Mouse (Mus musculus): ENCODE measurements at regions not wholly inside any gene's neighbourhood (a gene's known extent, or its start where the extent isn't known, plus 50 kb on each side); places are given as distances from the start of the nearest gene placed in this dataset.

DNA sequence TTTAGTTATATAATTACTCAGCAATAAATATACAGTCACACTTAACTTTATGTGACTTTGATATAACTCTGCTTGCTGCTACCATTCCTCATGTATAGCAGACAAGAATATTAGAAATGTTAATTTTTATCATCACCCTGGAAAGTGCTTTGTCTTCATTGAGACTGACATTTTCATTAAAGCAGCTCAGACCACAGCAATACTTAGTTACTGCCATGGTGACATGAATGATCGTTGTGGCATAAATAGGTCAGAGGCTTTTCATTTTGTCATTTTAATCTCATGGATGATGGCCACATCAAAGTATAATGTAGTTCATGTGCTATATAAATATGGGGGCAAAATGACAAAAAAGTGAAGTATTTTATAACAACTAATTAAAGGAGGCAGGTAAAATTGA is 498.1 kb downstream of the Slc22a22 start:
- no peak for ATAC-seq (replicated peaks; ENCODE audit: low FRiP score, low TSS enrichment, low read depth)
- H3K4me1 ChIP-seq (replicated peaks; ENCODE audit: control insufficient read depth, insufficient read depth, low read length): no peaks in the 10 kb centered on the region
- no peak overlapping the region for H3K4me2 ChIP-seq (ENCODE audit: low read length)
- no peaks in the 10 kb centered on the region for H3K36me3 ChIP-seq (ENCODE audit: control insufficient read depth, insufficient read depth, low read length)
- 91% methylated on average over 1 of the region's 1 CpGs for WGBS
- DNase-seq (ENCODE audit: low spot score): no peak
- no peak overlapping the region for H3K27ac ChIP-seq (ENCODE audit: low read depth)
- no peaks in the 10 kb centered on the region for H3K9me3 ChIP-seq (ENCODE audit: control insufficient read depth, low read length)
- H3K27me3 ChIP-seq (replicated peaks; ENCODE audit: control insufficient read depth, insufficient read depth, low read length): no peaks in the 10 kb centered on the region
- no peak overlapping the region for H3K4me3 ChIP-seq (ENCODE audit: low read depth, low read length)
- no peak overlapping the region for H3K9ac ChIP-seq (ENCODE audit: low read length)

DNA sequence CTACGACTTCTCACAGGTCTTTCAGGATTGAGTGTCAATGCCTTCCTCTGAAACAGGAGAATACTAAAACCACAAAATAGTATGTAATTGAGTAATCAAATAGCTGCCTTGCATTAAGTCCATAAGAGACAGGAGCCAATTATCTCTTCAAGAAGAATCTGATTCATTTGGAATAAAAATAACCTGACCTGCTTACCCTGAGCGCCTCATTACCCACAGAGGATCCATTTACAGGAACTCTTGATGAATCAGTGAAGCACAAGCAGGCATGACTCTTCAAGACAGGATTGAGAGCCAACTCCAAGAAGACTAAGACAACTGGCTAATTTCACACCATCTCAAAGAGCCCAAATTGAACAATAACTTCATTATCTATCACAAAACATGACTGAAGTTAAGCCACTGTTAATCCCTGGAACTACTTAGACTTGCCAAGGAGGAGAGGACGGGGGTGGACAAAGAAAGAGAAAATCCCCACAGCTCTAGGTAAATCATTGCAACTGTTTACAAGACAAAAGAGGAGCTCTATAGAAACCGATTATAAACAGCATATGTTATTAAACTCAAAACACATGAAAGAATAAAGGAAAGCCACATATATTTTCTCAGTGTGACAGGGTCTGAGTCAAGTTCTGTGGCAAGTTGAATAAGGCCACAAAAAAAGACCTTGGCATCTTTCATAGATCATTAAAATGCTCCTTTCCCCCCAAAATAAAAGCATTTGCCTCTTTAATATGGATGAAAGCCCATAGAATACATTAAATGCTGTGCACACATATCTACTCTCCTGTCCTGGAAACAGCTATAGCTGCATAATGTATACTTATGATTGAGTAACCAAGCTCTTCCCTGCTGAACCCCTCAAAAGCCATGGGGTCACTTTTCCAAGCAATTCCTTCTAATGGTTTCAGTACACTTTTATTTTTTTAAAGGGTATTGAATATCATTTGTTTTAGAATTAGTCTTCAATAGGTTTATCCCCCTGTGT is 501.7 kb downstream of the Slc22a22 start:
- ATAC-seq (replicated peaks; ENCODE audit: low FRiP score, low TSS enrichment, low read depth): no peak
- 79% methylated on average over 4 of the region's 4 CpGs for WGBS
- DNase-seq (ENCODE audit: low spot score): no peak
- no peaks in the 10 kb centered on the region for H3K36me3 ChIP-seq (ENCODE audit: control insufficient read depth, insufficient read depth, low read length)
- H3K9me3 ChIP-seq (ENCODE audit: control insufficient read depth, low read length): no peaks in the 10 kb centered on the region
- H3K4me3 ChIP-seq (ENCODE audit: low read depth, low read length): no peak overlapping the region
- H3K9ac ChIP-seq (ENCODE audit: low read length): no peak overlapping the region
- H3K4me2 ChIP-seq (ENCODE audit: low read length): no peak overlapping the region
- no peaks in the 10 kb centered on the region for H3K27me3 ChIP-seq (replicated peaks; ENCODE audit: control insufficient read depth, insufficient read depth, low read length)
- no peak overlapping the region for H3K27ac ChIP-seq (ENCODE audit: low read depth)
- no peaks in the 10 kb centered on the region for H3K4me1 ChIP-seq (replicated peaks; ENCODE audit: control insufficient read depth, insufficient read depth, low read length)

GRCm38 (mm10) chr15:56970140-56970539 is 507.3 kb downstream of the Slc22a22 start:
- Histone ChIP-seq H3K36me3 (ENCODE audit: control insufficient read depth, insufficient read depth, low read length) (no peaks in the 10 kb centered on the region), H3K27me3 (replicated peaks; ENCODE audit: control insufficient read depth, insufficient read depth, low read length) (no peaks in the 10 kb centered on the region), H3K9ac (ENCODE audit: low read length) (no peak overlapping the region), H3K4me1 (replicated peaks; ENCODE audit: control insufficient read depth, insufficient read depth, low read length) (no peaks in the 10 kb centered on the region), H3K27ac (ENCODE audit: low read depth) (no peak overlapping the region), H3K4me3 (ENCODE audit: low read depth, low read length) (no peak overlapping the region), H3K9me3 (ENCODE audit: control insufficient read depth, low read length) (no peaks in the 10 kb centered on the region), H3K4me2 (ENCODE audit: low read length) (no peak overlapping the region)
- no peak for DNase-seq (ENCODE audit: low spot score)
- WGBS: 75% methylated on average over 1 of the region's 1 CpGs
- no peak for ATAC-seq (replicated peaks; ENCODE audit: low FRiP score, low TSS enrichment, low read depth)

DNA sequence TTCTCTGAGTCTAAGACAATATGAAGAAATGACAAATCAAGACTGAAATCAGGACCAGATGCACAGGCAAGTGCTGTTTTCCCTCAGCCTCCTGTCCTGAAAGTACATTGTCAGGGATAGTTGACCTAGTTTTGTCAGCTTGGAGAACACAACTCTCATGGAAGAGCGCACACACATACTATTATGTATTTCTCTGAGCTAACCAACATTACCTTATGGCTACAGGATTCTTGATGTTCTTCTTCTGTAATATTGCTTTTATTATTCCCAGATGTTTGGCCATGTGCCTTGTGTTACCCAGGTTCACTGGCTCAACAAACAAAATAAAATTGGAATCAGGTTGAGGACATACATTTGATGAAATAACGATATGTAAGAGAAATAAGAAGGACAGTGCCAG is 521.1 kb downstream of the Slc22a22 start:
- no peak overlapping the region for H3K4me2 ChIP-seq (ENCODE audit: low read length)

DNA sequence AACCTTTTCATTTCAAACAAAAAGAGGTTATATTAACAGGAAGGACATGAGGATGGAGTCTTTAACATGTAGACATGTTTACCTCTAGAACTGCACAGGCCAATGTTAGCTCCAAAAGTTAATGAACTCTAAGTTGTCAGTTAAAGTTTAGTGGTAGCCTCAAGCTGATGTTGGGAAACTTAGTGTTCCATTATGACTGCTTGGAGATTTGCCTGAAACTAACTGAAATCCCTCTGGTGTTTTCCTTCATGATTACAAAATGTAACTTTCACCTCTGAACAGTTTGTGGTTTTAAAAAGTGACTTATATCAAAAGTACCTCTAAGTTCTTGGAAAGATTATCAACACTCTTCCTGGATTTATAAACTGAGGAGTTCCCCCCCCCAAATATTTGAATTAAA is 525.2 kb downstream of the Slc22a22 start:
- DNase-seq (ENCODE audit: low spot score): no peak
- Histone ChIP-seq H3K27me3 (replicated peaks; ENCODE audit: control insufficient read depth, insufficient read depth, low read length) (no peaks in the 10 kb centered on the region), H3K27ac (ENCODE audit: low read depth) (no peak overlapping the region), H3K4me2 (ENCODE audit: low read length) (no peak overlapping the region), H3K9me3 (ENCODE audit: control insufficient read depth, low read length) (no peaks in the 10 kb centered on the region), H3K4me3 (ENCODE audit: low read depth, low read length) (no peak overlapping the region), H3K4me1 (replicated peaks; ENCODE audit: control insufficient read depth, insufficient read depth, low read length) (no peaks in the 10 kb centered on the region), H3K36me3 (ENCODE audit: control insufficient read depth, insufficient read depth, low read length) (no peaks in the 10 kb centered on the region), H3K9ac (ENCODE audit: low read length) (no peak overlapping the region)
- no peak for ATAC-seq (replicated peaks; ENCODE audit: low FRiP score, low TSS enrichment, low read depth)

More for the DNA sequence above, 521.1 kb downstream of the Slc22a22 start:
- Histone ChIP-seq H3K27ac (ENCODE audit: low read depth) (no peak overlapping the region), H3K9ac (ENCODE audit: low read length) (no peak overlapping the region), H3K9me3 (ENCODE audit: control insufficient read depth, low read length) (no peaks in the 10 kb centered on the region), H3K36me3 (ENCODE audit: control insufficient read depth, insufficient read depth, low read length) (no peaks in the 10 kb centered on the region), H3K27me3 (replicated peaks; ENCODE audit: control insufficient read depth, insufficient read depth, low read length) (no peaks in the 10 kb centered on the region), H3K4me1 (replicated peaks; ENCODE audit: control insufficient read depth, insufficient read depth, low read length) (no peaks in the 10 kb centered on the region), H3K4me3 (ENCODE audit: low read depth, low read length) (no peak overlapping the region)
- DNase-seq (ENCODE audit: low spot score) (no peak), ATAC-seq (replicated peaks; ENCODE audit: low FRiP score, low TSS enrichment, low read depth) (no peak)
- 89% methylated on average over 2 of the region's 2 CpGs for WGBS

DNA sequence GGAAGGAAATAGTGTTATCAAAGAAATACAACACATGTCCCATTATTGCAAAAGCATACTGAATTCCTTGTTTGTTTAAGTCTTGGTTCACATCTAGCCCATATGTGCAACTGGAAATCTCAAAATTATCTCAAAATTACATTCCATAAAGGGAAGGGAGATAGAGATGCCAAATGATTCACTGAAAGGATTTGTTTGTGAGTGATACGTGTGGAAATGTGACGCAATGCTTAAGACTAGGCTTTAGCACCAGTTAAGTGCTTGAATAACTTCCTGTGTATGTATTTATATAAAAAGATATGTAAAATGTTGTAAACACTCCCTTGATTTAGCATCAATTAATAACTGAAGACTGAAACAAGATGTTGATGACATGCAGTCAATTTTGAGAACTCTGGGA is 526.6 kb downstream of the Slc22a22 start:
- H3K27ac ChIP-seq (ENCODE audit: low read depth): no peak overlapping the region
- no peak for DNase-seq (ENCODE audit: low spot score)
- H3K27me3 ChIP-seq (replicated peaks; ENCODE audit: control insufficient read depth, insufficient read depth, low read length): no peaks in the 10 kb centered on the region
- no peaks in the 10 kb centered on the region for H3K9me3 ChIP-seq (ENCODE audit: control insufficient read depth, low read length)
- 75% methylated on average over 2 of the region's 2 CpGs for WGBS
- H3K4me3 ChIP-seq (ENCODE audit: low read depth, low read length): no peak overlapping the region
- ATAC-seq (replicated peaks; ENCODE audit: low FRiP score, low TSS enrichment, low read depth): no peak
- no peaks in the 10 kb centered on the region for H3K36me3 ChIP-seq (ENCODE audit: control insufficient read depth, insufficient read depth, low read length)
- H3K4me1 ChIP-seq (replicated peaks; ENCODE audit: control insufficient read depth, insufficient read depth, low read length): no peaks in the 10 kb centered on the region
- H3K9ac ChIP-seq (ENCODE audit: low read length): no peak overlapping the region
- H3K4me2 ChIP-seq (ENCODE audit: low read length): no peak overlapping the region

DNA sequence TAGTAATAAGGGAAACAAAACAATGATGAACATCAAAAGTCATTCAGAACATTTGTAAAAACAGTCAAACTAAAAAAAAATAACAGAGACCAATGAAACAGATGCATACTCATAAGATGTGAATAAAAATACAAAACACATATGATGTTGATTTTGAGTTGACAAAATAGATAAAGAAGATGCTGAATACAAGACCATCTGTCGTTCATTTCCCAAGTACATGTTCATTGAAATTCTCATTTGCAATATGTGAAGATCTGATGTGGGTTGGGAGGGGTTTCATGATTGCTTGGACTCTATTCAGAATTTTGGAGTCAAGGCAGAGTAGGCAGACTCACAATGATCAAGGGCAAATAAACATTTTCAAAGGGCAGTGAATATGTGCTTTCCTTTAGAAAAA is 536.5 kb downstream of the Slc22a22 start:
- ATAC-seq (replicated peaks; ENCODE audit: low FRiP score, low TSS enrichment, low read depth): no peak
- no peak overlapping the region for H3K27ac ChIP-seq (ENCODE audit: low read depth)
- H3K4me2 ChIP-seq (ENCODE audit: low read length): no peak overlapping the region
- WGBS: 93% methylated on average over 1 of the region's 1 CpGs
- no peaks in the 10 kb centered on the region for H3K4me1 ChIP-seq (replicated peaks; ENCODE audit: control insufficient read depth, insufficient read depth, low read length)
- H3K9ac ChIP-seq (ENCODE audit: low read length): no peak overlapping the region
- H3K36me3 ChIP-seq (ENCODE audit: control insufficient read depth, insufficient read depth, low read length): no peaks in the 10 kb centered on the region
- no peaks in the 10 kb centered on the region for H3K9me3 ChIP-seq (ENCODE audit: control insufficient read depth, low read length)
- no peaks in the 10 kb centered on the region for H3K27me3 ChIP-seq (replicated peaks; ENCODE audit: control insufficient read depth, insufficient read depth, low read length)
- no peak for DNase-seq (ENCODE audit: low spot score)
- no peak overlapping the region for H3K4me3 ChIP-seq (ENCODE audit: low read depth, low read length)

- Histone ChIP-seq H3K4me3 (ENCODE audit: low read depth, low read length) (no peak overlapping the region), H3K27me3 (replicated peaks; ENCODE audit: control insufficient read depth, insufficient read depth, low read length) (no peaks in the 10 kb centered on the region), H3K4me1 (replicated peaks; ENCODE audit: control insufficient read depth, insufficient read depth, low read length) (no peaks in the 10 kb centered on the region), H3K4me2 (ENCODE audit: low read length) (no peak overlapping the region), H3K27ac (ENCODE audit: low read depth) (no peak overlapping the region), H3K36me3 (ENCODE audit: control insufficient read depth, insufficient read depth, low read length) (no peaks in the 10 kb centered on the region), H3K9ac (ENCODE audit: low read length) (no peak overlapping the region), H3K9me3 (ENCODE audit: control insufficient read depth, low read length) (no peaks in the 10 kb centered on the region)
- ATAC-seq (replicated peaks; ENCODE audit: low FRiP score, low TSS enrichment, low read depth) (no peak), DNase-seq (ENCODE audit: low spot score) (no peak)
Measured at GRCm38 (mm10) chr15:56896553-56896952, 580.9 kb downstream of the Slc22a22 start.

DNA sequence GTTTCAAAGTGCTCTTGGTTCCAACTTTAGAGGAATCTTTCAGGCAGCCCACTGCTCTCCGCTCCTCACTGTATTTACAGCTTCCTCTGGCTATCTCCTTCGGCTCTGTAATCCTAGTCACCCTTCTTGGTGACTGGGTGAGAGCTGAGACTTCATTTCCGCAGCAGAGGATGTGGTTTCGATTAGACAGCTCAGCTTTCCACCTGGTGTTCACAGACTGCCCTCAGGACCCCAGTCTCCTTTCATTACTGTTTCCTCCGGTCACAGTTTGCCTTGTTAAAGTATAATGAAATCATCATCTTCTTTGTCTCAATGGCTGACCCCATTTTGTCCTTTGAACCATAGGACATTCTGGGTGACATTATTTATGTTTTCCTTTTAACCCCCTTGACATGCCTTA is 595.9 kb downstream of the Slc22a22 start:
- no peak overlapping the region for H3K4me3 ChIP-seq (ENCODE audit: low read depth, low read length)
- H3K4me1 ChIP-seq (replicated peaks; ENCODE audit: control insufficient read depth, insufficient read depth, low read length): no peaks in the 10 kb centered on the region
- no peak overlapping the region for H3K9ac ChIP-seq (ENCODE audit: low read length)
- no peak overlapping the region for H3K27ac ChIP-seq (ENCODE audit: low read depth)
- H3K36me3 ChIP-seq (ENCODE audit: control insufficient read depth, insufficient read depth, low read length): no peaks in the 10 kb centered on the region
- H3K9me3 ChIP-seq (ENCODE audit: control insufficient read depth, low read length): no peaks in the 10 kb centered on the region
- 52% methylated on average over 5 of the region's 5 CpGs for WGBS
- no peak for ATAC-seq (replicated peaks; ENCODE audit: low FRiP score, low TSS enrichment, low read depth)
- H3K4me2 ChIP-seq (ENCODE audit: low read length): no peak overlapping the region
- no peak for DNase-seq (ENCODE audit: low spot score)
- H3K27me3 ChIP-seq (replicated peaks; ENCODE audit: control insufficient read depth, insufficient read depth, low read length): no peaks in the 10 kb centered on the region

Measured in intestine, embryonic 14.5 days (tissue).